Mouse (Mus musculus) forebrain, embryonic 11.5 days (tissue): ENCODE data around the gene Gmppb. TPM values are rescaled to one million over a fixed set of nuclear protein-coding genes. Genes with fewer than 3 reads are reported as not detected.
"Not testable (repeated sequence)": the region's sequence is repeated elsewhere in the genome, so short reads cannot be mapped to it uniquely, and the experiment has no call there.

Experiments
- ATAC-seq: fragments of 200-750 bp; cut with Nextera tagmentation; replicated peaks from 2 replicates; pipeline ENCODE4 v1.8.0; 2017; ENCODE audit warnings: moderate TSS enrichment; ENCODE audit not compliant: low FRiP score
- DNase-seq: peaks from one replicate; pipeline ENCODE4 v3.0.0-alpha.2; 2017; ENCODE audit warnings: low spot score
- H3K27ac ChIP-seq: fragments of 300-500 bp; sonication (generic); 2 replicates; pipeline ENCODE4 v1.5.1; 2014; ENCODE audit warnings: low read depth, low read length
- H3K27me3 ChIP-seq: fragments of 300-500 bp; sonication (generic); 2 replicates; pipeline ENCODE4 v1.6.1; 2014; ENCODE audit warnings: mild to moderate bottlenecking, low read length, mixed read lengths; ENCODE audit not compliant: control insufficient read depth, insufficient read depth
- H3K36me3 ChIP-seq: fragments of 300-500 bp; sonication (generic); 2 replicates; pipeline ENCODE4 v1.6.1; 2014; ENCODE audit warnings: mild to moderate bottlenecking, low read length, moderate library complexity, mixed read lengths; ENCODE audit not compliant: control insufficient read depth, insufficient read depth
- H3K4me1 ChIP-seq: fragments of 300-500 bp; sonication (generic); replicated peaks from 2 replicates; pipeline ENCODE4 v1.6.1; 2014; ENCODE audit warnings: low read length, mixed read lengths; ENCODE audit not compliant: control insufficient read depth, insufficient read depth
- H3K4me2 ChIP-seq: fragments of 300-500 bp; sonication (generic); 2 replicates; pipeline ENCODE4 v1.6.1; 2014; ENCODE audit warnings: low read depth, mild to moderate bottlenecking, low read length, moderate library complexity, mixed read lengths; ENCODE audit not compliant: severe bottlenecking
- H3K4me3 ChIP-seq: fragments of 300-500 bp; sonication (generic); 2 replicates; pipeline ENCODE4 v1.5.1; 2014; ENCODE audit warnings: low read depth, low read length
- H3K9ac ChIP-seq: fragments of 300-500 bp; sonication (generic); 2 replicates; pipeline ENCODE4 v1.6.1; 2014; ENCODE audit warnings: low read length
- H3K9me3 ChIP-seq: fragments of 300-500 bp; sonication (generic); 2 replicates; pipeline ENCODE4 v1.6.1; 2016; ENCODE audit warnings: low read length, mixed read lengths; ENCODE audit not compliant: control insufficient read depth
- WGBS: fragments of 180-500 bp; shearing (Covaris S2); extraction: QIAGEN DNeasy Blood & Tissue Kit; methylation state at CpG from one replicate; pipeline ENCODE4 v1.1.7; 2014; 5-methylcytosine and 5-hydroxymethylcytosine counted together
- polyA plus RNA-seq: library from polyadenylated mRNA; unstranded; fragments of >200 nt; fragmentation: Nextera tagmentation; extraction: Ambion mirVana; gene quantifications from 2 replicates; pipeline ENCODE4 v1.2.1, GENCODE M21; 2014

Gmppb gene
- polyA plus RNA-seq: 19.9 and 20.7 TPM in 2 replicates

DNA sequence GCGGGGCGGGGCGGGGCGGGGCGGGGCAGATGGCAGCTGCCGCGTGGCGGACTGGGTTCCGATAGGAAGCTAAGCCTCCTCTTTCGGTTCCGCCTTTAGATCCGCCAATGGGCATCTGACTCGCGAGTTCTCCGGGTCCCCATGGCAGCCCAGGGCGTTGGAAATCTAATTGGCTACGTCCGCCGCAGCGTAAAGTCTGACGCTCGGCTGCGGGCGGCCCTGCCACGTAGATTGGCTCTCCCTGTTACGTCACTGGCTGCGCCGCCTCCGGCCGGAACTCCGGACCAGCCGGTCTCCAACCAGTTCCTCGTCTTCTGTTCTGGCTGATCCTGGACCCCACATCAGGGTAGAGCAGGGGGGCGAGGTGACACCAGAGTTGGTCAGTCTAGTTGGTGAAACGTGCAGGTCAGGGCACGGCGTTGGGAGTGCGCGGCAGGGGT lies at the start of gene Gmppb:
Gene Gmppb (plus strand): TSS at position 227 of the 440 bp plus-strand sequence.
- DNase-seq (peak; percentile 97), ATAC-seq (peak; percentile 93)
- H3K36me3 ChIP-seq: peaks cover 5% of the 10 kb centered on the region; the same call in 1 of the 2 replicates
- H3K9ac ChIP-seq: peak within 1 kb of the TSS; percentile 72
- peaks cover 6% of the 10 kb centered on the region; the same call in 1 of the 2 replicates for H3K4me1 ChIP-seq
- no peaks in the 10 kb centered on the region for H3K9me3 ChIP-seq
- no peaks in the 10 kb centered on the region for H3K27me3 ChIP-seq
- peak within 1 kb of the TSS; percentile 73 for H3K4me3 ChIP-seq
- H3K27ac ChIP-seq: peak within 1 kb of the TSS; percentile 57
- WGBS: 0% methylated on average over 36 of the region's 39 CpGs
- H3K4me2 ChIP-seq: peak within 1 kb of the TSS; percentile 89

DNA sequence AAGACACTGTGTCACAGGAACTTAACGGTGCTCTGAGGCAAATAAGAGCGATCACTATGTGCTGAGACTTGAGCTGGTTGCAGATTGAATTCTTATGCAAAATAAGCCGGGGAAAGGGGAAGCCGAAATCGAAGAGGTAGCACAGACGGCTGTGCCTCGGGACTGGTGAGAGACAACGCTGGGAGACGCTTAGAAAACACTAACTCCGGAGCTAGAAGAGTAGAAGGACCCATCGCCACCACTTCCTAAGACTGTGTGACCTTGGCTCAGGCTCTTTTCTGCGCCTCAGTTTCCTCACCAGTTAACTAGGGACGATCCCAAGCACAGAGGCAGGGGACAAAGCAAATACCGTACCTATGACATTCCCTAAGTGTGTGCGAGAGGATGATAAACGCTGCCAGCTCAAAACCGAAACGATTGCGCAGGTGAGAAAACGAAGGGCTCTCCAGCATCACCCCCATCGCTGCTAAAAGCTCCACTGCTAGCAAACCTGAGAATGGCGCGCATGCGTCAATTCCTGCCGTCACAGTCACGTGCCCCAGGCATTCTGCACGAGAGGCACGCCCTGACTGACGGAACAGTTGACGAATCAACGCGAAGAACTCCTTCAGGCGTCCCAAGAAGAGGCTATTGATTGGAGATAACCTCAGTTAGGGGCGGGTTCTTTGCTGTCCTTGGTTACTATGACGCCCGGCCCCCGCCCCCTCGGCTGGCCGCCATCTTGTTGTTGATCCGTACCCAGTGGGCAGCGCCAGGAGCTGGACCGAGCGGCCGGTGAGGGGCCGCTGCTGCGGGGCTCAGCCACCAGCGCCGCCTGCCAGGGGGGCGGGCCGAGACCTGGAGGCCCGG lies 46.9 kb upstream of the Gmppb start, which contains the start of gene Ip6k1:
Gene Ip6k1 (plus strand): TSS at position 580 of the 849 bp plus-strand sequence.
- peak within 1 kb of the TSS; percentile 85 for H3K4me2 ChIP-seq
- ATAC-seq (peak; percentile 99), DNase-seq (peak; percentile 99)
- no peaks in the 10 kb centered on the region for H3K36me3 ChIP-seq
- peaks cover 5% of the 10 kb centered on the region for H3K4me1 ChIP-seq
- no peaks in the 10 kb centered on the region for H3K27me3 ChIP-seq
- WGBS: under 1% methylated on average over 50 of the region's 51 CpGs
- H3K9me3 ChIP-seq: no peaks in the 10 kb centered on the region
- peak within 1 kb of the TSS; percentile 99 for H3K4me3 ChIP-seq
- H3K9ac ChIP-seq: peak within 1 kb of the TSS; percentile 94
- peak within 1 kb of the TSS; percentile 82 for H3K27ac ChIP-seq

DNA sequence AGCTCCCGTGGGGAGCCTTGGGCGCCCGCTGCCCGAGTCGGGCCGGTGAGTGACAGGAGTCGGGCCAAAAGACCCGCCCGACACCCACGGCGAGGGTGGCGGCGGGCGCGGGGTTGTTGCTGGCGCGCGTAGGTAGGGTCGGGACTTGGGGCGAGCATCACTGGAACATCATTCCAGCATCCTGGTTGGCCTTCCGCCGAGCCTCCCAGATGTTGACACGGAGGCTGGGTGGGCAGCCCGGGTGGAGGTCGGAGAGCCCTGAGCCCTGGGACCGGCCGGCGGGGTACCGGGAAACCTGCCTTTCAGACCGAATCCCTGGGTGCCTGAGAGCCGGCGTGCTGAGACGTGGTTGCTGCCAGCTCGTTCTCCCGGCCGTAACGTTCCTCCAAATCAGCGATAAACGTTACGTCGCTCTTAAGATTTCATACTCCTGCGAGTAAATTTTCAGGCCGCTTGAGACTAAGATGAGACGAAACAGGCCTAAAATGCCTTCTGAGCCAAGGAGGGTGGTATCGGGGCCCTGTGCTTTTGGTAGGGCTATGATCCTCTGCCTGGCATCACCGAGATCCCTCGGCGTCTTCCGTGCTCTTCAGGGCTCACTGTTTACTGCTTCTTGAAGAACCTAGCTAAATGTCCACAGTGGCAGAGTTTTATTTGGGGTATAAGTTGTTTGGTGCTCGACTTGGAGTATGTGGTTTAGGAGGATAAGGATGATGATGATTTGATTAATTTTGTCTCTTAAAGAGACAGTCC lies 46.1 kb upstream of the Gmppb start:
- Histone ChIP-seq H3K36me3 (no peaks in the 10 kb centered on the region), H3K9me3 (no peaks in the 10 kb centered on the region), H3K4me2 (peak overlapping the region; percentile 85), H3K27ac (peak overlapping the region; percentile 82), H3K9ac (peak overlapping the region; percentile 94), H3K27me3 (no peaks in the 10 kb centered on the region), H3K4me3 (peak overlapping the region; percentile 99), H3K4me1 (peaks cover 5% of the 10 kb centered on the region)
- DNase-seq: no peak
- ATAC-seq: no peak; the same call in 1 of the 2 replicates
- under 1% methylated on average over 49 of the region's 50 CpGs for WGBS

GRCm38 (mm10) chr9:108003531-108003890 lies 45.5 kb upstream of the Gmppb start:
- Histone ChIP-seq H3K4me2 (peak overlapping the region; percentile 85), H3K36me3 (no peaks in the 10 kb centered on the region), H3K27me3 (no peaks in the 10 kb centered on the region), H3K9me3 (no peaks in the 10 kb centered on the region), H3K9ac (peak overlapping the region; percentile 94), H3K27ac (0 out of 2 replicates have a peak overlapping the region, but pooled peaks have one; percentile 82), H3K4me1 (peaks cover 5% of the 10 kb centered on the region), H3K4me3 (peak overlapping the region; percentile 99)
- DNase-seq (no peak), ATAC-seq (no peak)
- 18% methylated on average over 8 of the region's 8 CpGs for WGBS

DNA sequence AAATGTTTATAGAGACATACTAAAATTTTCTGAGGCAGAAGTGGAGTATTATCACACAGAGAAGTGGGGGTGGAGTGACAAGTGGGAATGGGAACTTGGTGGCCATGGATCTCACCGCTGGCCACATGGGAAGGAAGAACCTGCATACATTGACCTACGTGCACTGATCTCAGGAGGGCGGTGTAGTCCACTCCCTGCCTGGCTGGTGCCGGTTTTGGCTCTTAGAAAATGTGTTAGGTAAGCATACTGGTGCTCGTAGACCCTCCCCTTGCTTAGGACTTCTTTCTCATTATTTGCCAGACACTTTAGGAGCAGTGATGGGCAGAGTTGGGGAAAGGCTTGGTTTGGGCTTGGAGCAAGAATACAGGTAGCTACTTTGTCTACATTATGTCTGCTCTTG lies 41.0 kb upstream of the Gmppb start:
- 95% methylated on average over 5 of the region's 5 CpGs for WGBS

GRCm38 (mm10) chr9:108010385-108010784 lies 38.7 kb upstream of the Gmppb start:
- Histone ChIP-seq H3K4me1 (no peaks in the 10 kb centered on the region), H3K4me3 (no peak overlapping the region), H3K27me3 (no peaks in the 10 kb centered on the region), H3K9me3 (no peaks in the 10 kb centered on the region), H3K36me3 (no peaks in the 10 kb centered on the region; the same call in 1 of the 2 replicates), H3K4me2 (no peak overlapping the region), H3K27ac (no peak overlapping the region), H3K9ac (no peak overlapping the region)
- no peak for DNase-seq
- ATAC-seq: no peak

More for the DNA sequence above, 41.0 kb upstream of the Gmppb start:
- Histone ChIP-seq H3K9me3 (no peaks in the 10 kb centered on the region), H3K4me1 (peaks cover 5% of the 10 kb centered on the region), H3K4me3 (no peak overlapping the region), H3K27me3 (no peaks in the 10 kb centered on the region), H3K27ac (no peak overlapping the region), H3K4me2 (no peak overlapping the region), H3K36me3 (no peaks in the 10 kb centered on the region; the same call in 1 of the 2 replicates), H3K9ac (no peak overlapping the region)
- ATAC-seq: no peak
- no peak for DNase-seq

GRCm38 (mm10) chr9:108013577-108013976 lies 35.5 kb upstream of the Gmppb start:
- H3K9ac ChIP-seq, H3K4me1 ChIP-seq, ATAC-seq, H3K27me3 ChIP-seq, H3K4me2 ChIP-seq, H3K4me3 ChIP-seq, DNase-seq, H3K27ac ChIP-seq, H3K36me3 ChIP-seq, H3K9me3 ChIP-seq: not testable (repeated sequence)
- WGBS: 87% methylated on average over 2 of the region's 2 CpGs

DNA sequence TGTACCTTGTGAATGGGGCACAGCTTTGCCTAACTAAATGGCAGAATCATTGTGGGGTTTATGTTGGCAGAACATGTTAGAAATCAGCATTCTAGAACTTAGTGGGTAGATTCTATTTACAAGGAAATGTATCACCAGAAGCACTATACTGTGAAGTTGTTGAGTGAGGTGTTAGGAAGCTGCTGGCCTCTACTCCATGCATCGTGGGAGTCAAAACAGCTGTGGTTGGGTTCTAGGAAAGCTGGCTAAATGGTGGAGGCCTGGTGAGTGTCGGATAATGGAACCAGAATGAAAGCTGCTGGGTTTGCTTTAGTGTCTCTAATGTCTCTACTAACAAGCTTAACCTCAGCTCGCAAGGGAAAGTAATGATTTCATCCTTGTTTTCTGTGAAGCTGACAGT lies 31.9 kb upstream of the Gmppb start:
- 80% methylated on average over 3 of the region's 3 CpGs for WGBS
- Histone ChIP-seq H3K36me3 (no peaks in the 10 kb centered on the region; the same call in 1 of the 2 replicates), H3K4me2 (no peak overlapping the region), H3K4me1 (no peaks in the 10 kb centered on the region), H3K9me3 (no peaks in the 10 kb centered on the region), H3K4me3 (no peak overlapping the region), H3K27me3 (no peaks in the 10 kb centered on the region), H3K9ac (no peak overlapping the region), H3K27ac (no peak overlapping the region)
- ATAC-seq (no peak), DNase-seq (no peak)
